Mouse (Mus musculus): Measurements from ENCODE around the gene Dpagt1. TPM values are rescaled to one million over a fixed set of nuclear protein-coding genes. Genes with fewer than 3 reads are reported as not detected.
A peak's percentile ranks its signal among the peaks of the same experiment; 100 is the strongest.
"Not testable (repeated sequence)": the region's sequence is repeated elsewhere in the genome, so short reads cannot be mapped to it uniquely, and the experiment has no call there.

Gene Dpagt1
- polyA plus RNA-seq, 1 experiment from 2014 or later: 35.9 TPM

GRCm38 (mm10) chr9:44334396-44335330, 8.8 kb downstream of the Dpagt1 start, which contains the start of gene H2afx:
Gene H2afx (plus strand): TSS chr9:44334694.
- ATAC-seq (ENCODE audit: low read depth): peak; percentile 97
- H3K4me1 ChIP-seq (ENCODE audit: control insufficient read depth, insufficient read depth, low read length): peaks cover 4% of the 10 kb centered on the region; the same call in 1 of the 2 replicates
- peak within 1 kb of the TSS; percentile 82 for H3K4me3 ChIP-seq (ENCODE audit: low read depth, low read length)
- peak within 1 kb of the TSS; percentile 87 for H3K27ac ChIP-seq (ENCODE audit: low read depth, low read length)
- no peaks in the 10 kb centered on the region for H3K9me3 ChIP-seq (ENCODE audit: control insufficient read depth, low read length)
- H3K27me3 ChIP-seq (ENCODE audit: control insufficient read depth, insufficient read depth, low read length): no peaks in the 10 kb centered on the region
- peaks cover 26% of the 10 kb centered on the region; the same call in 1 of the 2 replicates for H3K36me3 ChIP-seq (ENCODE audit: control insufficient read depth, insufficient read depth, low read length)
- peak within 1 kb of the TSS; percentile 83 for H3K4me2 ChIP-seq (ENCODE audit: low read depth, low read length)
- WGBS: under 1% methylated on average over 87 of the region's 91 CpGs
- H3K9ac ChIP-seq (replicated peaks; ENCODE audit: low read depth, low read length): peak within 1 kb of the TSS; percentile 88

DNA sequence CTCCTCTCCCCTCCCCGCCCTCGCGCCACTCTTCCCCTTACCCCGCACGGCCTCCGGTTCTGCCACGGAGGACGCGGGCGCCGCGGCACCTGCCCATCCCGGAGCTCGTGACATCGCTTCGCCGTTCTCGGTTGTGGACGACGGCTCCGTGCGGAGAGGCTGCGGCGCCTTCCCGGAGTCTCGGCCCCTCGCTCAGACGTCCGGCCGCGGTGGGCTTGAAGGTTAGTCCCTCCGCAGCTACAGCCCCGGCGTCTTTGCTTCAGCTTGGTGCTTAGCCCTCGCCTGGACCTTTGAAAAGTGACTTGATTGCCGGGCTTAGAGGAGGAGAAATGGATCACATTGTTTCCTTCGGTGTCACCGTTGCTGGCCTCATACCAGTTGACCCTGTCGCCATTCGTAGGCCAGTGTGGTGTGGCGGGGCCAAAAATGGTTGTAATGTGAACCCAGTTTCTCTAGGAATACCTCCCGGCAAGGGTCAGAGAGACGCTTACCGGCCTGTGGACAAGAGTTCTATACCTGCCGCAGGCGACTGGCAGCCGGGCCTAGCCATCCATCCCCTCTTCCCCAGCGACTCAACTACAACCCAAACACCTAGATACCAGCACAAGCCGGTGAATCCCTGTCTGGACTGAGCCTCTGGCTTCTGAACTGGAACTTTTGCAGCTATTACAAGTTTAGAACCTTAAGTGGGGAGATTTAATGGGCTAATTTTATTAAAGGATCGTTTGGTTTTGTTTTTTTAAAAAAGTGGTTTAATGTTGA, 9.7 kb downstream of the Dpagt1 start:
- Histone ChIP-seq H3K9me3 (ENCODE audit: control insufficient read depth, low read length) (no peaks in the 10 kb centered on the region), H3K9ac (replicated peaks; ENCODE audit: low read depth, low read length) (peak overlapping the region; percentile 88), H3K27ac (ENCODE audit: low read depth, low read length) (peak overlapping the region; percentile 87), H3K27me3 (ENCODE audit: control insufficient read depth, insufficient read depth, low read length) (no peaks in the 10 kb centered on the region), H3K4me2 (ENCODE audit: low read depth, low read length) (peak overlapping the region; percentile 83), H3K36me3 (ENCODE audit: control insufficient read depth, insufficient read depth, low read length) (peaks cover 26% of the 10 kb centered on the region; the same call in 1 of the 2 replicates), H3K4me1 (ENCODE audit: control insufficient read depth, insufficient read depth, low read length) (peaks cover 4% of the 10 kb centered on the region; the same call in 1 of the 2 replicates), H3K4me3 (ENCODE audit: low read depth, low read length) (peak overlapping the region; percentile 82)
- WGBS: 0% methylated on average over 50 of the region's 50 CpGs
- ATAC-seq (ENCODE audit: low read depth): peak; percentile 9; the same call in 1 of the 2 replicates

DNA sequence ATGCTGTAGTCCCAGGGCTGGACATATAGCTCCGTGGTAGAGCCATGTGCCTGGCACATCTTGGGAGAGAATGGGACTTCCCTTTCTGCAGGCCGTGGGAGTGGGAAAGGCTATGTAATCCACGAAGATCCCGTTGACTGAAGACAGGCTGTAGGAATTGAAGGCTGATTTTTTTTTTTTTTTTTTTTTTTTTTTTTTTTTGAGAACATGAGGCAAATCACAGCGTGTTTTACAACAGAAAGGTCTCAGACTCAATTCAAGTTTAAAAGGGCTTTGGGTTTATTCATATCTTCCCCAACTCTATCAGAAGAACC, 10.2 kb downstream of the Dpagt1 start:
- ATAC-seq (ENCODE audit: low read depth): no peak
- H3K9me3 ChIP-seq (ENCODE audit: control insufficient read depth, low read length): no peaks in the 10 kb centered on the region
- H3K27ac ChIP-seq (ENCODE audit: low read depth, low read length): peak overlapping the region; percentile 87
- H3K4me2 ChIP-seq (ENCODE audit: low read depth, low read length): peak overlapping the region; percentile 83
- H3K9ac ChIP-seq (replicated peaks; ENCODE audit: low read depth, low read length): peak overlapping the region; percentile 88
- WGBS: under 1% methylated on average over 5 of the region's 5 CpGs
- peaks cover 23% of the 10 kb centered on the region; the same call in 1 of the 2 replicates for H3K36me3 ChIP-seq (ENCODE audit: control insufficient read depth, insufficient read depth, low read length)
- peak overlapping the region; percentile 82 for H3K4me3 ChIP-seq (ENCODE audit: low read depth, low read length)
- H3K27me3 ChIP-seq (ENCODE audit: control insufficient read depth, insufficient read depth, low read length): no peaks in the 10 kb centered on the region
- peaks cover 4% of the 10 kb centered on the region; the same call in 1 of the 2 replicates for H3K4me1 ChIP-seq (ENCODE audit: control insufficient read depth, insufficient read depth, low read length)

- ATAC-seq (ENCODE audit: low read depth): not testable (repeated sequence)
Measured at GRCm38 (mm10) chr9:44336513-44336912, 10.7 kb downstream of the Dpagt1 start.

DNA sequence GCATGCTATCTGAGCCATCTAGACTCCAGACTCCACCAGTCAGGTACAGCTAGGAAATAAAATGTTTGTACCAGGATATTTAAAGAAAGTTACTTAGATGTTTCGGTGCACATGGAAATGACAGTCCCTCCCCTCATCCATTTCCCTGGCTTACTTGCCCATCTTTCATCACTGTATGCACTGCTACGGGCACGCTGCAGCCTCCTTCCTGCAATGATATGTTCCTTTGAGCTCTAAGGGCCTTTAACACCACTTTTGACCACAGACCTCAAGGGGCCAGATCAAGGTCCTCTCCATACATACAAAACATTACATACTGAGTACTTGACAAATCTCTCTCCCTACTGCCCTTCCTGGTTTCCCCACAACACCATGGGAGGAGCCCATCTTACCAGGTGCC, 11.1 kb downstream of the Dpagt1 start:
- Histone ChIP-seq H3K9me3 (ENCODE audit: control insufficient read depth, low read length) (no peaks in the 10 kb centered on the region), H3K4me3 (ENCODE audit: low read depth, low read length) (no peak overlapping the region), H3K36me3 (ENCODE audit: control insufficient read depth, insufficient read depth, low read length) (peaks cover 16% of the 10 kb centered on the region; the same call in 1 of the 2 replicates), H3K4me2 (ENCODE audit: low read depth, low read length) (peak overlapping the region; percentile 83; the same call in 1 of the 2 replicates), H3K27me3 (ENCODE audit: control insufficient read depth, insufficient read depth, low read length) (no peaks in the 10 kb centered on the region), H3K9ac (replicated peaks; ENCODE audit: low read depth, low read length) (no peak overlapping the region), H3K27ac (ENCODE audit: low read depth, low read length) (no peak overlapping the region), H3K4me1 (ENCODE audit: control insufficient read depth, insufficient read depth, low read length) (peaks cover 4% of the 10 kb centered on the region; the same call in 1 of the 2 replicates)
- WGBS: 77% methylated on average over 3 of the region's 3 CpGs
- no peak for ATAC-seq (ENCODE audit: low read depth)

More at GRCm38 (mm10) chr9:44336513-44336912, 10.7 kb downstream of the Dpagt1 start:
- H3K9me3 ChIP-seq (ENCODE audit: control insufficient read depth, low read length); H3K9ac ChIP-seq (replicated peaks; ENCODE audit: low read depth, low read length); H3K4me1 ChIP-seq (ENCODE audit: control insufficient read depth, insufficient read depth, low read length); H3K27ac ChIP-seq (ENCODE audit: low read depth, low read length); H3K27me3 ChIP-seq (ENCODE audit: control insufficient read depth, insufficient read depth, low read length); H3K4me3 ChIP-seq (ENCODE audit: low read depth, low read length): not testable (repeated sequence)
- WGBS: 30% methylated on average over 4 of the region's 4 CpGs
- peak overlapping the region; percentile 83; the same call in 1 of the 2 replicates for H3K4me2 ChIP-seq (ENCODE audit: low read depth, low read length)
- peaks cover 20% of the 10 kb centered on the region; the same call in 1 of the 2 replicates for H3K36me3 ChIP-seq (ENCODE audit: control insufficient read depth, insufficient read depth, low read length)

DNA sequence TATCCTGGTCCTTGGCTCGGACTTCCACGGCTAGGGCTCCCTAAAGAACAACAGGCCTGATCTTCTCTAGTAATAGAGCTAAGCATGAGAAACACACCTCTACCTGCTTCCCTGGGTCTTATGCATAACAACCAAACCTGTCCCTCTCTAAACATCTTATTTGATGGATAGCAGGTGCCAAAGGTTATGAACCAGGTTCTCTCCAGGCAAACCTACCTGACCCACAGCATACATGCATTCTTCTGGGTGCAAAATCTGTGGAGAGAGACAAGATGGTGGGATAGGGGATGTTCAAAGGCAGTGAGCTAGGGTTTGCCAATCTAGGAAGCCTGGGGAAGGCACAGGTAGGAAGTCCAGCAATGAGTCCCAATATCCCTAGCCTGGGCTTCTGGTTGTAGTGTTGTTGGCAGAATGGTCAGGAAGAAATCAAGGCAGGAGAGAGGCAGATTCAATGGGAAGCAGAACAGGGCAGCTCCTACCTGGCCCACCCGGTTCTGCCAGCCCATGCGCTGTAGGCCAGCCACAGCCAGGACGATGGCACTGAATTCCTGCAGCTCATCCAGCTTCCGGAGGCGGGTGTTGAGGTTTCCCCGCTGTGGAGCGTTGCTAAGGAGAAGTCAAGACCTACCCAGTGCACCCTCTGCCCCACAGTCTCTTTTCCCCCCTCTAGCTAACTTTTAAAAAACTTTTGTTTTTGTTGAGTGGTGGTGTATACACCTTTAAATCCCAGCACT, 11.8 kb downstream of the Dpagt1 start:
- no peaks in the 10 kb centered on the region for H3K9me3 ChIP-seq (ENCODE audit: control insufficient read depth, low read length)

DNA sequence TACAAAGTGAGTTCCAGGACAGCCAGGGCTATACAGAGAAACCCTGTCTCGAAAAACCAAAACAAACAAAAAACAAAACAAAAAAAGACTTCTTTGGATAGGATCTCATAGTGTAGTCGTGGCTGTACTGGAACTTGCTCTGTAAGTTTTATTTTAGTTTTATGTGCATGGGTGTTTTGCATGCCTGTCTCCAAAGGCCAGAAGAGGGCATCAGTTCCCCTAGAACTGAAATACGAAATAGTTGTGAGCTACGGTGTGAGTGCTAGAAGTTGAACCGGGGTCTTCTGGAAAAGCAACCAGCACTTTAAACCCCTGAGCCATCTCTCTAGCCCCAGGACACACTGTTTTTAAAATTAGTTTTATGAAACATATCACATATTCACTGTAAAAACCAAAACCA, 12.8 kb downstream of the Dpagt1 start:
- peaks cover 2% of the 10 kb centered on the region; the same call in 1 of the 2 replicates for H3K36me3 ChIP-seq (ENCODE audit: control insufficient read depth, insufficient read depth, low read length)
- no peaks in the 10 kb centered on the region for H3K9me3 ChIP-seq (ENCODE audit: control insufficient read depth, low read length)
- H3K4me3 ChIP-seq (ENCODE audit: low read depth, low read length): no peak overlapping the region
- no peaks in the 10 kb centered on the region for H3K27me3 ChIP-seq (ENCODE audit: control insufficient read depth, insufficient read depth, low read length)
- H3K27ac ChIP-seq (ENCODE audit: low read depth, low read length): no peak overlapping the region
- peaks cover 12% of the 10 kb centered on the region; the same call in 1 of the 2 replicates for H3K4me1 ChIP-seq (ENCODE audit: control insufficient read depth, insufficient read depth, low read length)
- 87% methylated on average over 5 of the region's 5 CpGs for WGBS
- H3K4me2 ChIP-seq (ENCODE audit: low read depth, low read length): no peak overlapping the region
- no peak overlapping the region for H3K9ac ChIP-seq (replicated peaks; ENCODE audit: low read depth, low read length)
- no peak for ATAC-seq (ENCODE audit: low read depth)

More for the DNA sequence above, 11.8 kb downstream of the Dpagt1 start:
- H3K4me1 ChIP-seq (ENCODE audit: control insufficient read depth, insufficient read depth, low read length): peaks cover 4% of the 10 kb centered on the region; the same call in 1 of the 2 replicates
- H3K27me3 ChIP-seq (ENCODE audit: control insufficient read depth, insufficient read depth, low read length): no peaks in the 10 kb centered on the region
- WGBS: 68% methylated on average over 9 of the region's 9 CpGs
- H3K9ac ChIP-seq (replicated peaks; ENCODE audit: low read depth, low read length): no peak overlapping the region
- peaks cover 12% of the 10 kb centered on the region; the same call in 1 of the 2 replicates for H3K36me3 ChIP-seq (ENCODE audit: control insufficient read depth, insufficient read depth, low read length)
- H3K27ac ChIP-seq (ENCODE audit: low read depth, low read length): no peak overlapping the region
- no peak overlapping the region for H3K4me2 ChIP-seq (ENCODE audit: low read depth, low read length)
- ATAC-seq (ENCODE audit: low read depth): no peak
- H3K4me3 ChIP-seq (ENCODE audit: low read depth, low read length): no peak overlapping the region

DNA sequence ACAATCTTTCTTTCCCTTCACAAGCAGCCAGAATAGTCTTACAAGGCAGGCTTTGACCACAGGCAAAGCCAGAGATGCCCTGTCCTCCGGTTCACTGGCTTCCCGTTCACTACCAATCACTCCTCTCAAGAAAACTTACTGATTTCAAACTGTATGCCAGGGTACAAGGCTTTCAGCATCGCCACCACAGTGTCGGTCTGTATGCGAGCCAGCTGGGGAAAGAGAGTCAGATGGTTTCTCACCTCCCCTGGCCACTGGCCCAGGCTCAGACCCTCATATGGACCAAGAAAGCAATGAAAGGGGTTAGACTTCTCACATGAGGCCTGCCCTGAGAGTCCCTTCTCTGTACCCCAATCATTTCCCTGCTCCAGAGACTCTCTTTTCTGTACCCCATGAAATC, 15.7 kb downstream of the Dpagt1 start:
- 96% methylated on average over 5 of the region's 5 CpGs for WGBS
- H3K4me3 ChIP-seq (ENCODE audit: low read depth, low read length): no peak overlapping the region
- no peak for ATAC-seq (ENCODE audit: low read depth)
- peaks cover 8% of the 10 kb centered on the region; the same call in 1 of the 2 replicates for H3K4me1 ChIP-seq (ENCODE audit: control insufficient read depth, insufficient read depth, low read length)
- 0 out of 2 replicates have a peak, but pooled peaks cover 2% of the 10 kb centered on the region for H3K36me3 ChIP-seq (ENCODE audit: control insufficient read depth, insufficient read depth, low read length)
- no peaks in the 10 kb centered on the region for H3K27me3 ChIP-seq (ENCODE audit: control insufficient read depth, insufficient read depth, low read length)
- no peak overlapping the region for H3K9ac ChIP-seq (replicated peaks; ENCODE audit: low read depth, low read length)
- no peak overlapping the region for H3K4me2 ChIP-seq (ENCODE audit: low read depth, low read length)
- H3K9me3 ChIP-seq (ENCODE audit: control insufficient read depth, low read length): no peaks in the 10 kb centered on the region
- no peak overlapping the region for H3K27ac ChIP-seq (ENCODE audit: low read depth, low read length)
